Mouse (Mus musculus) hematopoietic stem cell, adult 5-6 weeks (primary cell): ENCODE measurements around the gene Gsc. TPM values are rescaled to one million over a fixed set of nuclear protein-coding genes. Genes with fewer than 3 reads are reported as not detected.
"Not testable (repeated sequence)": the region's sequence is repeated elsewhere in the genome, so short reads cannot be mapped to it uniquely, and the experiment has no call there.

Source experiments
- ATAC-seq, 2 experiments: fragments of 125-278 bp in 1 of 2; replicated peaks in 1 of 2; 2 replicates each; pipeline ENCODE4 v1.8.0; 2016 to 2017; ENCODE audit warnings: inconsistent platforms in 2 of 2, mild to moderate bottlenecking in 2 of 2, moderate number of reproducible peaks in 2 of 2, low read depth in 1 of 2, moderate TSS enrichment in 1 of 2; ENCODE audit not compliant: low FRiP score in 2 of 2, poor library complexity in 2 of 2, severe bottlenecking in 2 of 2, insufficient read depth in 1 of 2, low TSS enrichment in 1 of 2
- total RNA-seq: library from RNA; stranded (forward); fragments of 172-1452, 232-1000 nt; gene quantifications from 2 replicates; pipeline ENCODE4 v1.2.3, GENCODE M21; 2017

Gsc gene
- total RNA-seq, 1 experiment from 2014 or later, result not detected

DNA sequence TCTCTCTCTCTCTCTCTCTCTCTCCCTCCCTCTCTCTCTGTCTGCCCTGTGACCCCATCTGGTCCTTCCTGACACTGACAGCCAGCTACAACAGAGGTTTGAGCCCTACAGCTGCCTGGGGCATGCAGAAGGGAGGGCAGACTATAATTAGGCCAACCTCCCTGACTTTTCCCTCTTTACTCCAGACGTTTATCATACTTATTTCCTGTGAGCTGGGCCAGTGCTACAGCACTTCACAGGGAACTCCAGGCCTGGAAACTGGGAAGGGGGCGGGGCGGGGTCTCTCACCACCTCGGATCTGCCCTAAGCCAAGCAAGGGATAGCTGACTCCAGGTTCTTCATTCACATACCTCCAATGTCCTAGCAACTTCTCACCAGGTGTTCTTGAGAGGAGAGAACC is 4.3 kb downstream of the Gsc start:
- ATAC-seq, result no peak

DNA sequence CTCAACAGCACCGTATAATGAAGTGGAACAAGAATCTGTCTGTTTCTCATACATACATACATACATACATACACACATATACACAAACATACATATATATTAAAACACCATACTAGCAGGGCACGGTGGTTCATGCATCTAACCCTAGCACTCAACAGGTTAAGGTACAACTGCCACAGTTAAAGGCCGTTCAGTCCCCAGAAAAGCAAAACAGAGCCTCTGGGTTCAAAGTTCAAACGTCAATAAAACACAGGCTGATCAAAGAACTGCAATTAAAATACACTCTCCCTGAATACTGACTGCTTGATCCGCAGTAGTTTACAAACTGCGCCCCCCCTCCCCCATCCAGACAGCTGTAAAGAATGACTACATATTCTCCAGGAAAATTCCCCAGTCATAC is 5.8 kb downstream of the Gsc start:
- no peak for ATAC-seq

DNA sequence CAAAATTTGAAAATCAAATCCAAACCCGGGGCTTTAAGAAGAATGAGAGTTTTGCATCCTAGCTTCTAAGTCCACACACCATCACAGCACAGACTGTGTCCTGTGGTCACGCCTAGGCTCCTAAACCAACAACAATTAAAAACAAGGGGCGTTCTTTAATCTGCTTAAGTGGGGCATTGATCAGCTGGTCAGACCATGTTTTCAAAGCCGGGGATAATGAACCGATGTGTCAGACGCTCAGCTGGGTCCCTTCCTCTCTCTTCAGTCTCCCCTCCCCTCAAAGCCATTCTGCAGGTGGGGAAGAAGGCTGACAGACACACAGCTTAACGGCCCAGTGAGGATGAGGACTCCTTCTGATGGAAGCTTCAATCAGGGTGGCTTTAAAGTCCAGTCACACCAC is 6.2 kb downstream of the Gsc start:
- no peak for ATAC-seq

DNA sequence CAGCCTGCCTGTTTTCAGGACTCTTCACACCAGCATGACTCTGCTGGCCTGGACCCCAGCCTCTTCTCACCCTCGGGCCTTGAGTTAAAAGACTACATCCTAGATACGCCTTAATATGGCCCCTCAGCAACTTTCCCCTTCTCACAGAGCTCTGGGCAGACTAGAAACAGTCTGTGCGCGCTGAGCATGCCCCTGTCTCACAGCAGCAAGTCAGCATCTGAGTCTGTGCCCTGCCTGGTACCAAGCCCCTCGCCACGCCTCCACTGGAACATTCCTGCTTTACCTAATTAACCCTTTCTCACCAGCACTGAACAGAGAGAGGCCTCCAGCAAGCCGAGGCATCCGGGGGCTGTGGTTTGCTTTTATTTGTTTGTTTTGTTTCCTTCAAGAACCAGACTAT is 11.8 kb downstream of the Gsc start:
- no peak for ATAC-seq

DNA sequence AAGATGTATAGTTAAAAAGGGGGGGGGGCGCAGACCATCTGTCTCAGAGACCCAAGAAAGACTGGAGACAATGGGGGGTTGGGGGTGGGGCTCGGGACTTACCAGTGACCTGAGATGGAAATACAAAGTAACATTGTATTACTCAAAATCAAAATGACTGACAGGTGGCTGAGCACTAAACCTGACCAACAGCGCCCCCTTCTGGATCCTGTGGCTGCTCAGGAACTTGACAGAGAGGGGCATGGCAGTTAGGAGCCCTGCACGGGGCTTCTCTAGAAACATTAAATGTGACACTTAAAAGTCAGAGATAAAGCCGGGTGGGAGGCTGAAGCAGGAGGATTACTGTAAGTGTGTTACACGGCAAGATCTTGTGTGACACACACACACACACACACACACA is 13.8 kb downstream of the Gsc start:
- ATAC-seq, result no peak

DNA sequence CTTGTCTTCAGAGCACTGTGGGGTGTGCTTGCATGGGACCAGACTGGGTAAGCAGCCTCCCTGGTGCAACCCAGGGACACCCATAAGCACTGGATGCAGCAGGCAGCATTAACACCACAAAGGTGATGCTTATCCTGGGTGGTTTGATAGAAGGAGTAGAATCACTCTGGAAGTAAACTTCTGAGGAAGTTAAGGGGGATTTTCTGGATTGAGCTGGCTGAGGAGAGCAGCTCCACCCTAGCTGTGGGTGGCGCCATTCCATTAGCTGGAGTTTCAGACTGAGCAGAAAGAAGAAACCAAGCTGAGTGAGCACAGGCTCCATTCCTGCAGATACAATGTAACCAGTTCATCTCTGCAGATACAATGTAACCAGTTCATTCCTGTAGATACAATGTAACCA is 20.1 kb downstream of the Gsc start:
- no peak for ATAC-seq

DNA sequence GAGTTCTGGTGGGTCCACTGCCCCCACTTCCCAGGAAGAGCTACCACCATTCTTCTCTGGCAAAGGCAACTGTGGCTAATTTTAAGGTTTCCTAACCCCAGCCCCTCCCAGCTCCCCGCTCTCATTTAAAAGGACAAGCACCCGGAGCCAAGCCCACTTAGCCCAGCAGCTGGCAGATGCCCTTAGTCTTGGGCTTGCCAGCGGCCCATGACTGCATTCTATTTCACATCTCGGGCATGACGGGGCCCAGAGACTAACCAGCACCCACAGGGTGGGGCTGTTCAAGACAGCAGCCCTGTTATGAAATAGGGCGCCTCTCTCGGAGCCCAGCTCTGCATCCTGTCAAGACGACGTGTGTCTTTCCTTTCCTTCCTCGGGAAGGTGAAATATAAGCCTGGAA is 22.9 kb downstream of the Gsc start:
- ATAC-seq, result no peak

DNA sequence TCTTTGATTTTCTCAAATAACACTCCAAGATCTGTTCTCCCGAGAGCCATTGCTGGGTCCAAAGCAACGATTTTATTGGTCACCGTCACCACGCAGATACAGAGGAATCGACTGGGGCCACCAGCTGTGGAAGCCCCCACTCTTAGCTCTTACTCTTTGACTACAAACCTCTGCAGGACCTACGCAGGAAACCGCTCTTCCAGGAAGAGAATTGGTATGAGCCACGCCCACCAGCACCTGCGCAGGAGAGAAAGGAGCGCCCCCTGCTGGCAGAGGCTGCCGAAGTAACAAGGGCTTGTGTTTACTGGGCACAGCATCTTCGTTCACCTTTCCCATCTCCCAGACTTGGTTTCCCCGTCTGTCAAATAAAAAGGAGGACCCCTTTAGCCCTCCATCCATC is 25.0 kb downstream of the Gsc start:
- no peak for ATAC-seq

DNA sequence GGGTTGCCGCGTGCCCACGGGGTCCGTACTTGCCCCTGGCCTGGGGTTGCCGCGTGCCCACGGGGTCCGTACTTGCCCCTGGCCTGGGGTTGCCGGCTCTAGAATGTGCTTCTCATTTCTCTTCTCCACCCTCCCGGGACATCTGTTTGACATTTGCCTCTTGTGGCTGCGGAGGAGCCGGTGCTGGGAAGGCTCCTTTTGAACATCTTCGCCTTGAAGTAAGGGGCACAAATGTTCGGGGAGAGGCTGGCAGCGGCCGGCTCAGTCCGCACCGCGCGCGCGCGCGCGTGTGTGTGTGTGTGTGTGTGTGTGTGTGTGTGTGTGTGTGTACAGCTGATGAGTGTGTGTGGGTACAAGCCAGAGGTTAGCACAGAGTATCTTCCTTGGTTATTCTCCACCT is 26.1 kb downstream of the Gsc start:
- ATAC-seq, result not testable (repeated sequence)

DNA sequence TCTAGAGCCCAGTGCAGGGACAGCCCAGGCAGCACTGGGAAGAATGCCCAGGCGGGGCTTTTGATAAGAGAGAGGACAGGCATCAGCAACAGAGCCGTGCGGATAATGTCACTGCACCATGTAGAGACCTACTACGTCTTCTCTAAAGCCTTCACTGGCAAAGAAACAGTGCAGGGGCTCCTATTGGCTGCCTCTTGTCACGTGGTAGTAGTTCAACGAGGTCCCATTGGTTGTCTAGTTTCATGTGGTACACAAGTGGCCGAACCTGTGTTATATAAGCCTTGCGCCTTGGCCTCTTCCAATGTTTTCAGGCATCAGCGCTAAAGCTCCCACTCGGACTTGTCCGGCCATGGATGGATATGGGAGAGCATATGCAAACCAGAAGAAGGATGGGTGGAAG is 29.4 kb downstream of the Gsc start:
- ATAC-seq, result no peak

DNA sequence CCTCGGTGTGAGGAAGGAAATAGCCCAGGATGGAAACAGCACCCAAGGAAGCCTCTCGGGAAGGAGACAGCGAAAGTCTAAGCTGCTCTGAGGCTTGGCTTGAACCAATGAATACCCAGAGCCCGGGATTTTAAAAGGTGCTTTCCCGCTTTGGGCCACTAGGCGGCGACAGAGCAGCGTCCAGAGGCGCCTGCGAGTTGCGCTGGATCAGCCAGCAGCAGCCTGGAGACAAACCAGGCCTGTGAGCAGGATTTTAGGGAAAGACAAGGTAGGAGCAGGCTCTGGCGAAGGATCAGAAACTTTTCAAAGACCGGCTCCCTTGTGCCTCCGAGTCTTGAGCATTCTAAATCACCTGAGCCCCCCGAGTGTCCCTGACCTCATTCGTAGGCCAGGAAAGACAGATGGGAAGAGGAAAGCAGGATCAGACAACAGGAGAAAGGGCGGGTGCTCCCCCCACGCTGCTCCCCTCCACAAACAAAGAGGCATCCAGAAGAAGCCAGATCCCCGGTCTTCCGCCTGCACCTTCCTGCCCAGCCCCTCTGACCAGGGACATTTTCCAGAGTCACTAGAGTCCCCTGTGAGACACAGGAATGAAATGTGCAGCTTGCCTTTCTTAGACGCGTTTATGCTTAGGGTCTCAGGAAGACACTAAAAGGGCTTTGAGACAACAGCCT is 32.9 kb downstream of the Gsc start:
- peak; percentile 27 to 72; a peak in 3 of 4 replicates for ATAC-seq

DNA sequence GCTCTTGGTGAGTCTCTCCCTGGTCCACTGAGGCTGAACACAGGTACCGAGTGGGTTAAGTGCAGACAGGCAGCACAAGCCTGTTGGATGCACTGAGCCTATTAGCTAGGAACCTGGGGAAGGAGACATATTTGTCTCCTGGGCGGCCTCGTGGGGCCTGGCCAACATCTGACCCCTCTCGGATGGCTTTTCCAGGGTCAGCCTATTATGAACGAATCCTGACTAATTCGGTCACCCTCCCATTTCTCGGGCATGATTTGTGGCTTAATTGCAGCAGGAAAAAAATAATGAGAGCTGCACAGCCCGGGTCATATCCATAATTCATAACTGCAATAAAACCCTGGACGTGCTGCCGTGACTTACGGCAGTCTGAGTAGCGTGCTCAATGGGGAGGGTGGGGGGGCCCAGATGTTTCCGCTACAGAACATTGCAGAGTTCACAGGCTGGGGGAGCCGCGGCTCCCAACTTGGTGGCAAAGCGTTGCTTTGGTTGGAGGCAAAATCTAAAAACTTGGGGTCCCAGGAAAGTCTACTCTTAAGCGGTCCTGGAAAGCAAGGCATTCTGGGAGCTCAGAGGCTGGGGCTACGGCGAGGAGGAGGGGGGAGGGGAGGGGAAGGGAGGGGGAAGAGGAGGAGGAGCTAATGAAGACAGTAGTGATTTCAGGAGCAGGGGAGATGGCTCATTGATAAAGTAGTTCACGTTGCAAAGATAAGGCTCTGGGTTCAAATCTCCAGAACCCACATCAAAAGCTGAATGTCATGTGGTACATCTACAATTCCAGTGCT is 39.0 kb downstream of the Gsc start:
- ATAC-seq, result no peak

DNA sequence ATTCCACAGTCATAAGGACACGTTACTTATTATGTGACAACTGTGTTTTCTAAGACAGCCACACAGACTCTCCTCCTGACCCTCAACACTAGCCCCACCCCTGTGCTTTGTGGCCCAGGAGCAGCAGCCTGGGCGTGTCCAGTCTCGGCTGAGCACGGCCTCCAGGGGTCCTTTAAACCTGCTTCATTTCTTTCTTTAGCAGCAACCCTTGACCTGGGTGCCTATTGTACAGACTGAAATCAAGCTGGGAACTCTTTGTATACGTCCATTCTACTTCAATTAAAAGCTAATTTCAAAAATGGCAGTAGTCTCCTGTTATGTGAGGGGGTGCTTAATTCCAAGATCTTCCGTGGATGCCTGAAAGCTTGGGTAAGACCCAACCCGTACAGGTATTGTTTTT is 39.9 kb downstream of the Gsc start:
- no peak for ATAC-seq

DNA sequence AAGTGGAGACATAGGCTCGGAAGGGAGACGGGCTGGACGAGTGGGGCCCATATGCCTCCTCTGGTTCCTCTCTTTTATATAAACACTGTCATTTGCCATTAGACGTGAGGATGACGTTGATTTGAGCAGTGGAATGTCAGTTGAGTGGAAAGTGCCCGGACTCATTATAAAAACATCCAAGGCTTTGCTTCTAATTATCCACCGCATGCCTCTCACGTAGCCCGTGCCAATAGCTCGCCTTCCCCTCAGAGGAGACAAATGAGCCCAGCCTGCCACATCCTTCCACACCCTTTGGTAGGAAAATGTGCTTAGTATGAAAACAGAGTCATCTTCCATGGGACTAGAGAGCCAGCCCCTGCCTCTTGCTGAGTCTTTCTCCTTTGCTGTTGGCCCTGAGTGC is 41.8 kb downstream of the Gsc start:
- ATAC-seq, result no peak

DNA sequence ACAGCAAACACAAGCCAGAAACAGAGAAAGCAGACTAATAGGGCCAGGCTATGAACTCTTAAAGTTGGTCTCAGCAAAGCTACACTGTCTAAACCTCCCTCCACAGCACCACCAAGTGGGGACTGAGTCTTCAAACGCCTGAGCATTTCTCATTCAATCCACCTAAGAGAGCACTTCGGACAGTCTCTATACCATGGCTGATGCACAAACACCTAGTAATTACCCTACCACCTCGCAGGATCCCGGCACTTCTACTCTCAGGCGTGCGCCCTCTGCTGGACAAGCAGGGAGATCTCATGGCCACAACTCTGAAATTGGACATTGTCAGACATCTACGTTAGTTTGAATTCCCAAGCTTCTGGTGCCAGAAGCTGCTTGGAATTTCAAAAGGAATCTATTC is 46.2 kb downstream of the Gsc start:
- peak; percentile 46 to 79; a peak in 3 of 4 replicates for ATAC-seq

DNA sequence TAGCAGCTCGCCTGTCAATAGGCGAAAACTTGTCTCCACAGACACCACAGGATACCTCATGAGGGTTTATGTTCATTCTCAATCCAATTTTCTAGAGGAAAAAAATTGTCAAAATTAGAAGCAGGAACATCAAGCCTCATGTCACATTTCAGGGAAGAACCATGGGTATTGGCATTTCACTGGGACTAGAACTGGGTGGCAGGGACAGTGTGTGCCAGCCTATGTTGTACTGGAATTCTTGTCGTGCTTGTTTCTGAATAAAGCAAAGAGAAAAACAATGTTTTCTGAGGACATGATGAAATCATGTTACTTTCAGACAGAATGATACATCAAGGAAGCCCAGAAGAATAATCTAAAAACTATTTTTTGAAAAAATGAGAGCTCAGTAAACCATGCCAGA is 47.5 kb downstream of the Gsc start:
- ATAC-seq, result no peak

DNA sequence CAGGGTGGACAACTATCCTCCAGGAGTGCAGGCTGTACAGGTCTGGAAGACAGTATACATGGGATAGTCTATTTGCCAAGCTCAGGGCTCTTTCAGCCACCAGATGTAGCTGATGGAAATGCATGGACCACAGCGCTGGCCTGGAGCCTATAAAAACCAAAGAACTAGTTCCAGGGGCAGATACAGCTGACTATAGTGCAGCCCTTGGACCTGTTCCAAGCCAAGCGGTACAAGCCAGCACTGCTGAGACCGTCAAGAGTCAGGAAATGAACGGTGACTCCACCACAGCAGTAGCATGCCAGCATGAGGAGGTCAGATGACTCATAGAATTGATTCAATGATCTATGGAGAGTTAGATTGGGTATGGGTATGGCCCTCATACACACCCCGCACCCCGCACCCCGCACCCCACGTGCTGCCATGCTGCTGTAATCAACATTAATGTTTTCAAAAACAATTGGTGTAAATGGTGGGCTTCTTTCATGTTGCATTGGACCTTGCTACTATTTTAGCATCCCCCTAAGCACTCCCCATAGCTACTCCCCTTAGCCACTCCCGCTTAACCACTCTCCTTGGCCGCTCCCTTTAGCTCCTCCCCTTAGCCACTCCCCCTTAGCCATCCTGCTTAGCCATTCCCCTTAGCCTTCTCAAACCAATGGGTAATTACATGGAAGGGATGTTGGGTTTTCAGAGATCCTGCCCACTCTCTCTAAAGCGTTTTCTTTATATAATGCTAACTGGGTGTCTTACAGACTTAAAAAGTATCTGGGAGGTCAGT is 50.3 kb downstream of the Gsc start:
- ATAC-seq, result peak; percentile 63 to 65
